Mouse (Mus musculus) G1E (cell line): ENCODE results near the gene Tcf25.

Source experiments
- CTCF ChIP-seq: IDR thresholded peaks from 2 replicates; pipeline ENCODE4 v1.5.1; 2012; ENCODE audit warnings: low read depth, low read length, inconsistent platforms, mixed read lengths
- GATA1 ChIP-seq: IDR thresholded peaks from 2 replicates; pipeline ENCODE4 v1.6.1; 2012; ENCODE audit warnings: borderline replicate concordance, low read length, inconsistent platforms, mixed read lengths
- GATA2 ChIP-seq: IDR thresholded peaks from 2 replicates; pipeline ENCODE4 v1.6.1; 2012; ENCODE audit warnings: low read depth, low read length, inconsistent platforms, borderline replicate concordance

- TF ChIP-seq CTCF: no peak
- TF ChIP-seq GATA1: no peak
- TF ChIP-seq GATA2: no peak
These were observed 73.2 kb downstream of the Tcf25 start for GRCm38 (mm10) chr8:123446799-123447198.
